Mouse (Mus musculus): ENCODE data around the gene Kcnc2.
"Not testable (repeated sequence)": the region's sequence is repeated elsewhere in the genome, so short reads cannot be mapped to it uniquely, and the experiment has no call there.

The Kcnc2 gene

DNA sequence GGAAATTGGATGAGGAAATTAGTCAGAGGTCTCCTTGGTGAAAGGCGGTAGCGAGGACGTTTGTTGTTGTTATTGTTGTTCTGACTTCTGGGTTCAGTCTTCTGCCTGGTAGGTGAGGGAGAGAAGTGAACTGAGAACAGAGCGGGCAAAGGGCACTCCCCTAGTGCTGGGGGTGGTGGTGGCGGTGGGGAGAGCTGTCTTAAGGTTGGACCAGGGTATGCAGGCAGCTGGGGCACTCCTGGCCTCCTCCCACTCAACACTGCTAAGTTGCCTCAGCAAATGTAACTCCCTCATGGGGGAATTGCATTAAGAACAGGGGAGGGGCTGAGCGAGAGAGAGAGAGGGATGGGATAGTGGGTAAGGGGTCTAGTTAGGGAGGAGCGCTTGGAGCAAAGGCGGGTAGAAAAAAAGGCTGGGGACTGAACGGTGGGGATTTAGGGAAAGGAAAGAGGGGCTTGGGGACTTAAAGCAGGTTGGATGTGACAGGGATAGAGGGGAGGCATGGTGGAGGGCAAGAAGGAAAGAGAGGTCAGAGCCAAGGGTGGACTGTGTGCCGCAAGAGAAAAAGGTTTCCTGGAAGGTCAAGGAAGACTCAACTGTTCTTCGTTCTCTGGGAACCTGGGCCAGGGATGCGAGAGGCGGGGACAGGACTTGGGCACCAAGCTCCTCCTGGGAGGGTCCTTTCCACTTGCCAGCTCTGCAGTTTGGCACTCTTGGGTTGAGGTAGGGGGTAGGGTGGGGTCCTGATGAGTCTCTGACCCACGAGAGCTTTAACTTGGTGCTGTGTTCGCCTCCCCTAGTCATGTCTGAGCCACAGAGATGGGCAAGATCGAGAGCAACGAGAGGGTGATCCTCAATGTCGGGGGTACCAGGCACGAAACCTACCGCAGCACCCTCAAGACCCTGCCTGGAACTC, at the start of gene Kcnc2:
Gene Kcnc2, plus strand, starts transcription at position 235 of the 916 bp plus-strand sequence.
- no peak for DNase-seq (ENCODE audit: low read depth)

DNA sequence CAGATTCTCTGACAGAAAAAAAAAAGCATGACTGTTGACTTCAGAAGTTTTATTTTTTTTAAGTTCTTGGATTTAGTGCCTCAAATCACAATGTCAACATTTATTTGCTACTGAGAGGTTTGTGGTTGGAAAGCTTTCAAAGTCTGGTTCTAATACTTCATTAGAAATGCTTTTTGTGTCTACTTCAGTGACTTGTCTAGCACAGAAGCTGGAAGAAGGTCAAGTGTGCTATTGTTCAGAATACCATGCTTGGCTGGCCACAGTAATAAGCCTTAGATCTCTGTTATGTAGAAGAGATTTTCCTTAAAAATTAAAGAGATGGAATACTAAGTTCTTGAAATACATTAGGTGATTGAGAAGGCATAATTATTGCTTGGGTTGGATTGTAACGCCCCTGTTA, 43.8 kb upstream of the Kcnc2 start:
- no peak for DNase-seq (ENCODE audit: low read depth)

DNA sequence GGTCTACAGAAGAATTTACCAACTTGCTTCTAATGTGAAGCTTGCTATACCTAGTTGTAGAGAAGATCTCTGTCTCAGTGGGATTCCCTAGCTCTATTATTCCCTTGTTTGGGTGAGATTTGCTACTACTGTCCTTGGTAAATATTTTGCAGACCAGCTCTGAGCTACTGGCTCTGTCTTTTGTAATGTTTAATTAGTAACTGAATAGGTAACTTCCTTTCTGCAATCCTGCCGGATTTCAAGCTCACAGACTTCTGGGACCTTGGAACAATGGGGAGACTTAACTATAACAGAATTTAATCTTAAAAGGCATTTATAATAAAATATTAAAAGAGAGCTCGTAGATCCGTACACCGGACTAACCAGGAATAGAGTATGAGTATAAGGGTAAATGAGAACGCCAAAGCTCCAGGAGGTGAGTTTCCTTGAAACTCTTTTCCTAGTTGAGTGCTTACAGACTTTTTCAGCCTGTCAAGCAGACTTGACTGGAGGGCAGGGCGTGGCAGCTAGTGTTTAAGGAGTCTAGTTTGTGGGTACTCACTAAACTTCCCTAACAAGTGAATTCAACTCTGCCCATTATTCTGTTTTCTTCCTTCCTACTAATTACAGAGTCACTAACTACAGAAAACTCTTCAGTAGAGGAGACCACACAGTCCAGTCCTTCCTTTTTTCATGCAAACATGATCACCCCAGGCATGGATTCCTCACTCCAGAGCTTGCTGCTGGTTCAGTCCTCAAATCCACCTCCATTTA, 41.7 kb upstream of the Kcnc2 start:
- not testable (repeated sequence) for DNase-seq (ENCODE audit: low read depth)

DNA sequence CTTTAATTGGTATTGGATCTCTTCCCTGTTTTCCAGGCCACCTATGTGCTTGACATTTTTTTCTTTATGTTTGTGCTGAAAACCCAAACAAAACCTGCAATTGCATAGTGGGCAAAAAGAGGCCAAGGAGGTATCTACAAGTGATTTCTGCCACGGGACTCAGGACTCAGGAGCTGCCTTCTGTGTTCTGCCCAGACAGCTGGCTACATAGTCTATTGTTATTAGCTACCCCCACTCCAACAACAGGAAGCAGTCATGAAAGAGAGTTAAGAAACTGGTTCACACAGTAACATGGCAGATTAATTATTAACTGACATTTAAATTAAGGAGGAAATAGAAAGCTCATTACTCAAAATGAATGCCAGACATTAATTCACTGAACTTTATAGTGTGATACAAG, 38.2 kb upstream of the Kcnc2 start:
- not testable (repeated sequence) for DNase-seq (ENCODE audit: low read depth)

DNA sequence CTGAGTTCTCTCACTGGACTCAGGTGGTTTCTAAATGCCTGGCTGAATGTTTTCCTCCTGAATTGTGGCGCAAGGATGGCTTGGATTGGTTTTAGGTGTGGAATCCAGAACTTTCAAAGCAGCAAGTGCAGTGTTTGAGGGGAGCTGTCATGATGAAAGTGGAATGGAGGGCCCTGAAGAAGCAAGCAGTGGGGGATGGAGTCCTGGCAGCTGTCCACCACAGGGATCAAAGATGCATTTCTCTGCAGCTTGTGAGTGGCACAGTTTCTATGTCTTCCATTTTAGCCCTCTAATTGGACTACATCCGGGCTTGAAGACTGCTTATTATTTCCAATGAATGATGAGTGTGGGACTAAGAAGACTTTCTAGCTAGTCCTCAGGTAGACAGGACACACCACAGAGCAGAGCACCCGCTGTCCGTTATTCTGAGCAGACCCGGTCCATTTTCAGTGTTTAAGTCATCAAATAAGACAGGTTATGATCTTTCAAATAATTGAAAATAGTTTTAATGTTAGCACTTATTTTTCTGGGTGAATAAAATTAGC, 35.5 kb upstream of the Kcnc2 start:
- not testable (repeated sequence) for DNase-seq (ENCODE audit: low read depth)

DNA sequence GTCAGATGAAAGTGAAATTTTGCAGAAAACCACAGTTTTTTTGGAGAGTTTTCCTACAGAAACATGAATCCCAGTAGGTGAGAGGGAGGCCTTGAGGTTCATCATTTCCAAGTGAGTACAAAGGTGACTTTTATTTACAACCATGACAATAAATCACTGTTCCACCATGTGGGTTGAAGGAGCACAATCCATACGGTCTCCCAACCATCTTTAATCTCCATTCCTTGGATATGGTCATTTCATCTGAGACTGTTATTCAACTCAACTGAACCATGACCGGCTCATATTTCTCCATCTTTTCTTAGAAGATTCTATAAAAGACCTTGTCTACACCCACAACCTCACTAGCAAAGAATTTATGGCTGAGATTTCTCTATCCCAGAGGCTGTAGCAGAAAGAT, 22.6 kb upstream of the Kcnc2 start:
- DNase-seq (ENCODE audit: low read depth): no peak

DNA sequence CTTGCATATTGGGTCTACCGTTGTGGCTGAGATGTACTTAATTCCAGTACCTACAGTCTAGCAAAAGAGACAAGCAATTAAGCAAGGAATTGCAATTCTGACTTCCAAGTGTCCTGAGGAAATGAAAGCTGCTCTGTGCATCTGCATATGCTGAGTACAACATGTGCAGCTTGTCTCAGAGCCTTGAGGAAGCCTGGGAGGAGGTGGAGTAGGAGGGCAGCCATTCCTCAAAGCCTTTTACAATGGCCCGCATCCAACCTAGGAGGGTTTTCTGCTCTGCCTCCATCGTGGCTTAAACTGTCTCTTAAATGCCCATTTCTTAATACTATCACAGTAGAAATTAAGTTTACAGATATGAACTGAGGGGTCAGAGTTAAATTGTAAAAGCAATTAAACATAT, 7.5 kb upstream of the Kcnc2 start:
- DNase-seq (ENCODE audit: low read depth): no peak

DNA sequence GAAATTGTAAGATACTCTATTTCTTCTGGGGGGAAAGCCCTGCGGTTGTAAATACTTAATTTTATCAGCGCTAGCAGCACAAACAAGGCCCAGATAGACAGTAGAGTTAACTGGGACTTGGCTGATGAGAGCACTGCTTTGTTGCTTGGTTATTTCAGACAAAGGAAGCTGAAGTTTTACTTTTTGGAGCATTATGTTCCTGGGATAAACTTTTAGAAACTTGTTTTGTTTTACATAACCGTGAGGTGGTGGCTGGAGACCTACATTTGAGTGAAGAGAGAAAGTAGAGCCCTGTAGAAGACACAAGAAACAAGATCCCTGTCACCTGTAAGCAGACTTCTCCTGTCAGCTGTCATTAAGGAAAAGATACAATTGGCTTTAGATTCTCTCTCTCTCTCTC, 1.4 kb upstream of the Kcnc2 start:
- no peak for DNase-seq (ENCODE audit: low read depth)

DNA sequence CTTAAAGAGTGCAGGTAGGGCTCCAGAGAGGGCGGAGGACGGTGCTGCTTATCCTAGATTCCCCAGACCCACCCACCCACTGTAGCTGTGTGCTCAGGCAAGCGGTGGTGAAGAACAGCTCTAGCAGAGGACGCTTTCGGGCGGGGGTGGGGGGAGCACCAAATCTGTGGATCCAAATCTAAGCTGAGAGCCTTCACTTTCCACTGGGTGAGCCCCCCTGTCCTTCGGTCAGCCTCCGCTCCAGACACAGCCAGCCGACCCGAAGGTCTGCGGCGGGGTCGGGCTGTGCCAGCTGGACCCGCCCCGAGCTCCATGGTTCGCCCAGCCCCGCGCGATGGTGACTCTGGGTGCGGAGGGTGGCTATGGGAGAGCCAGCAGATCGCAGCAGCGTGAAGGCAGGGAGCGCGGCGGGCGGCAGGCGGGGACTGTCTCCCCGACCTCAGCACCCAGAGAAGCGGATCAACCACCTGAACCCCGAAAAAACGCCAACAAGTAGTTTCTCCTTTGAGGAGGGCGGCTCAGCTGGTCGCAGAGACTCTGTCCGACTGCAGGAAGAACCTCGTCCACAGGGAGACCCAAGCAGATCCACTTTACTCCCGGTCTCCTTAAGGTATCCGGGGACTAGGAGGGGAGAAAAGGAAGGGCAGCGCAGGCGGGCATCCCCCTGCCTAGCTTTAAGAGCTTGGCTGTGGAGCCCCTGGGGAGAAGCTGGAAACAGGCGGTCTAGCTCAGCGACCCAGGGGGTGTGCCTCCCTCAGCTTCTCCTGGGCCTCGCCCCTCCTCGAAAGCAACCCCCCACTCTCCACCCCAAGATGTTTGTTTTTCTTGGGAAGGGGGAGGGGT, 761 bp upstream of the Kcnc2 start:
- DNase-seq (ENCODE audit: low read depth): no peak

DNA sequence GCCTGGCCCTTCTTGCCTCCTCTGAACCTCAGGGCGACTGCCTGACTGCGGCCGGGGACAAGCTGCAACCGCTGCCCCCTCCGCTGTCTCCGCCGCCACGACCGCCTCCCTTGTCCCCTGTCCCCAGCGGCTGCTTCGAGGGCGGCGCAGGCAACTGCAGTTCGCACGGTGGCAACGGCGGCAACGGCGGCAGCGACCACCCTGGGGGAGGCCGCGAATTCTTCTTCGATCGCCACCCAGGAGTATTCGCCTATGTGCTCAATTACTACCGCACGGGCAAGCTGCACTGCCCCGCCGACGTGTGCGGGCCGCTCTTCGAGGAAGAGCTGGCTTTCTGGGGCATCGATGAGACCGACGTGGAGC, 863 bp downstream of the Kcnc2 start:
- no peak for DNase-seq (ENCODE audit: low read depth)

DNA sequence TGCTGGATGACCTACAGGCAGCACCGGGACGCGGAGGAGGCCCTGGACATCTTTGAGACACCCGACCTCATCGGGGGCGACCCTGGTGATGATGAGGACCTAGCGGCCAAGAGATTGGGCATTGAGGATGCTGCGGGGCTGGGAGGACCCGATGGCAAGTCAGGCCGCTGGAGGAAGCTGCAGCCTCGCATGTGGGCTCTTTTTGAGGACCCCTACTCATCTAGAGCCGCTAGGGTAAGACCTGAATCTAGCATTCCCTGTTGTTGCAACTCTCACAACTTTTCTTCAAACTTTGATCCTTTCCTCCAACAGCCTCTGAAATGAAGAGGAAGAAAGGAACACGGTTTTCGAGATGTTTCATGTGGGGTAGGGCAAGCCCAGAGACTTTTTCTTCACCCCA, 1.2 kb downstream of the Kcnc2 start:
- no peak for DNase-seq (ENCODE audit: low read depth)

DNA sequence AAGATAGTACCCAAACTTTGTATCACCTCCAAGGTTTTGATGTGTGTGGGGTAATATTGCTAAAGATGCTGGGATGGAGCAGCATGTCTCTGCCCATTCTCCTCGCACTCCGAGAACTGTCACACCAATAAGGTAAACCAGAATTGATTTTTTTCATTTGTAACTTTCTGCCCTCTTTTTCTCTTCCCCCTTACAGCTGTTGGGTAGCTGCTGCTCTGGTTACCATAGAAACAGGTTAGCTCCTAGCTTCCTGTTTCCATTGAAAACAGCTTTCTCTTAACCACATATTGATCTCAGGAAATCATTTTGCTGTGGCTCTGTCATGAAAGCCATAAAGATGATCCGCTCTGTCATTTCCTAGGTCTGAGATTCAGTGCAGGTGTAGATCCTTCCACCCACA, 7.1 kb downstream of the Kcnc2 start:
- no peak for DNase-seq (ENCODE audit: low read depth)

DNA sequence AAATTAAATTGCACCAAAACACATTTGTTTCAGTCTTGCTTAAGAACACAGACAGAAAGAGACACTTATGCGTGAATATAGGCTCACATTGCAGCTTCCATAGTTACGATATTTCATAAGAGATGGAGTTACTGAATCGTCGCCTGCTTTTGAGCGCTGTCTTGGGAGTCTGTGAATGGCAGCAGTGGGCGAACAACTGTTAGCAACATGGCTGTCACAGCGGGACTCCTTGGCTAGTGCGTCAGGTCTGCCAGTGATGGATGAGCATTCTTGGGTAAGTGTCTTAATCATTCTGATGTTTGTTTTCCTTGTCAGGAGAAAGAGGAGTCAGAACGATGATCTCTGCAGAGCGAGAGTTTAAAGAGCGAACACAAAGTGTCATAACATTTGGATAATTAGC, 44.2 kb downstream of the Kcnc2 start:
- no peak for DNase-seq (ENCODE audit: low read depth)

DNA sequence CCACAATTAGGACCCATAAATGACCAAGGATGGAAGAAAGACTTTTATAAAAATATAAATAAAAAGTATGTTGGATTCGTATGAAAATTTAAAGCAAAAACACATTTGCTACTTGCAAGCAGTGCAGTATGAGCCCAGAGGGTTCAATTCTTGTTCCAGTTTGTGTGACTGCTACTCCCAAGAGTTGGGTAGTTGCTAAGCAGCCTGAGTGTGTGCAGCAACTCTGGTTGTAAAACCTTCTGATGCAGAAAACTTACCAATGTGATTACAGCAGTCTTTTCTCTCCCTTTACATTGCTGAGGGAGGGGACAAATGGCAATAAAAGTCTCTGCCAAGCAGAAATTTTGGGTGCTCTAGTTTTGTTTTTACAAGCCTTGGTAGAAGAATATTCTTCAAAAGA, 46.9 kb downstream of the Kcnc2 start:
- no peak for DNase-seq (ENCODE audit: low read depth)

DNA sequence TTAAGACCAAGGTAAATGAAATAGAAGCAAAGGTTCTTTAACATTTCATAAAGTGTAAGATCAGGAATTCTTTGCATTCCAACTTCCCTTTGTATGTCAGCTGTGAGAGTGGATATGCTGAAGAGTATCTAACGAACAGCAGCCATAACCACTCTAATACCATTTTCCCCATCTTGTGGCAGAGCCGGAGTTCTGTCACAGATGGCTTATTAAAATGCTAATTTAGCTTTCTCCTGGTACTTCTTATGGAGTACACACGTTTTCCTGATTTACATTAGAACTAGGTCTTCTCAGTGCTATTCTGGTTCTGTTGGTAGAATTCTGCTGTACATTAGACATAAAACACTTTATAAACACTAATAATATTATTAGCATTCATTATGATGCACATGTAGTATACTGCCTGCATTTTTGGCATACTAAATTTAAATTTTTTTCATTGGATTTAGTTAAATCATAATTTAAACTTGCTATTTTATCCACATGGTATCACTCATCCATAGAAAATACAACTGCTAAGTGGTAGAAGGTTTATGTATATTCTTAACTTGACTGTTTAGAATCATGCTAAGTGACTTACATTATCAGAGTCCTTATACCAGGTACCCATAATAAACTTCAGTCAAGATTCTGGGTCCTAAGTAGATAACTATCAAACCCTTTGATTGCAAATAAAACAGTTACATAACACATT, 86.9 kb downstream of the Kcnc2 start:
- no peak for DNase-seq (ENCODE audit: low read depth)

DNA sequence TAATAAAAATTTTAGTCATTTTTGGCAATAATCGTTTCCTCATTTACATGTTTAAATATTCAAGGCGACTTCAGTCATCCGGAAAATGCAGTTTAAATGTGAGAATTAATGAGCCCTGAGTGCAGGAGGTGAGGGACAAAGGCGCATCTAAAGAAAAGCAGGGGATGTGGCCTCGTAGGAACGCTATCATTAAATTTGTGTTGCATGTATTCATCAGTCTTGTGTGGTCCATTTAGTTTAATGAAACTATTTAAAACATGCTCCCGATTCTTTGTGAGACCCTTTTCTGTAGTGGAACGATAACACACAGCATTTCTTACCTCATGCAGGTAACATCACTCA, 87.4 kb downstream of the Kcnc2 start:
- DNase-seq (ENCODE audit: low read depth): no peak

DNA sequence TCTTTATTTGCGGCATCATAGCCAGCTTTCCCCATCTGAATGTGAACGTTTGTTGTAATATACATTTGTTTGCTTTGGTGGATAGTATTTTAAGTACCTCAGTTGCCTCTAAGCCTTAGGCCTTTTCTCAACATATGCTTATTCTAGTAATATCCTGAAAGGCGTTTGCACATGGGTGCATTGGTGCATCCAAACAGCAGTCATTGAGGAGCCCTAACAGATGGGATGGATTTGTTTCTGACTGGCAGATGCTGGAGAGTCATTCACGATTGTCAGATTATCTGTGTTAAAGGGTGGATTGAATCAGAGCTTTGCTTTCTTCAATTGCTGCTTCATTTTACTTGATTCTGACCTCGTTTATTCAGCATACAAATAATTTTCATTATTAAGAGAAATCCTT, 89.8 kb downstream of the Kcnc2 start:
- no peak for DNase-seq (ENCODE audit: low read depth)

DNA sequence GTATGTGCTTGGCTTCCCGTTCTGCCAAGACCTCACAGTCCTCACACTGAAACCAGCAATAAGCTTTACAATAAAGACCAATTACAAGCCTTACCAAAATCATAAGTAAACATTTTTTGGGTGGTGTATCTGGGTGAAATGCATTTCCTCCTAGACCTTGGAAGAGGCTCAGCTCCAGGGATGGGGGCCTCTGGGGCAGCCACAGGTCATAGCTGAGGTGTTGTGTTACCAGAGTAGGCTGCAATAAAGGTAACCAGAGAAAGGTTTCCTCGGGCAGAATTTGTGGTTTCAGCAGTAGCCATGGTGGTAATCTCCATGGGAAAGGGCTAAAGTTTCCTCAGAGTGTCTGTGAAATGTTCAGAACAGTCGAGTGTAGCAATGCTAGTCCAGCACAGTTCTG, 97.4 kb downstream of the Kcnc2 start:
- no peak for DNase-seq (ENCODE audit: low read depth)

DNA sequence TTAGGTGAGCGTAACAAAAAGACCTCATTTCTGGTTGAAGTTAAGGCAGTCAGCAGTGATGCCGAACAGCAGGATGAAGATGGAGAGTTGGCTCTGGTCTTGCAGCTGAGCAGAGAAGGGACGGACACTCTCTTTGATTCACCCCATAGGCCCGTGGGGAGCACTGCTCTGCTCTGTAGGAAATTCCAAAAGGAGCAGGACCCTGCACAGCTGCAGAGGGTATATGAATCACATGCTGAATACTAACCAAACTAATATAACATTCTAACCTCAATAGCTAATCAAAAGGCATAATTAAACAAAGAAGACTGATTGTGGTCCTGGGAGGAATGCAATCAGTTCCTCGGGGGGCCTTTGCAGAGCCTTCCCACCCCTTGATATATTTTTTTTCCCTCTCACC, 106.2 kb downstream of the Kcnc2 start:
- no peak for DNase-seq (ENCODE audit: low read depth)

DNA sequence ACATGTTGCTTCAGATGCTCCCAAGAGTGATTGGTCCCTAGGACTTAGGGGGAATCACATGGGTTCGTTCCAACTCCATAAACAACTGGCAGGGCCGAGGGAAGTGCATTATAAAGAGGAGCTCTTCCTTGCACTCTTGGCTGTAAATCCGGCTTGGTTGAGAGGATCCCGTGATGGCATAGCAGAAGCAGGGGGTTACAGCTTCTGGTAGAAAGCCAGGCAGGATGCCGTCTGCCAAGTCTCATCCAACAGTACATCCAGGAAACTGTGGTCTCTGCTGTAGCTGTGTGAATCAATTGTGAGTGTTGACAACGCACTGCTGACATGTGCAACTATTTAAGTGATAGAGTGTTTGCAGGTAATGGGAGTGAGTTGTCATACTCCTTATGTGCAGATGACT, 107.5 kb downstream of the Kcnc2 start:
- DNase-seq (ENCODE audit: low read depth): peak; percentile 36

DNA sequence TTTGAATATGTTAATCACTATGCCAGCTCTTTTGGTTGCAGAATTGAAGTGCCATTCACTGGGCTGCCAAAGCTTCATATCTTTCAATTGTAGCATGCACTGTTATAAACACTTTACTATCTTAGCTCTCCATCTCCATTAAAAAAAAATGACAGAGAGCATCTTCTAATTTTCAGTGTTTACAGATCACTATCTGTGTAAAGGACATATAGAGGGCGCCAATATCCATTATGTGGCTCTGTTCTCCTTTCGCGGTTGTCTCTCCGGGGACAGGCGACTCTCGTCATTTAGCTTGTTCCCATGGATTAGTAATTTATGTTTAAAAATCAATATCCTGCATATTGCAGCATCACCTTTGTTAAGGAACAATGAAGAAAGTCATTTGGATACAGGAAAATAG, 109.7 kb downstream of the Kcnc2 start:
- DNase-seq (ENCODE audit: low read depth): no peak
